Mouse (Mus musculus) right cerebral cortex, postnatal 36 days (tissue): ENCODE data around the gene Samd5.

Source experiments
- DNase-seq, 2 experiments: peaks; one replicate each; pipeline ENCODE4 v3.0.0; 2022; ENCODE audit warnings: low spot score in 2 of 2, mixed read lengths in 1 of 2

The Samd5 gene

GRCm38 (mm10) chr10:9674561-9675521 lies at the start of gene Samd5:
Samd5 (minus strand) TSS chr10:9675208.
- DNase-seq = peak; percentile 27 to 44

- no peak for DNase-seq
Measured at GRCm38 (mm10) chr10:9722519-9723303, 47.7 kb upstream of the Samd5 start.

- no peak for DNase-seq
Measured at GRCm38 (mm10) chr10:9720027-9720426, 45.0 kb upstream of the Samd5 start.

DNA sequence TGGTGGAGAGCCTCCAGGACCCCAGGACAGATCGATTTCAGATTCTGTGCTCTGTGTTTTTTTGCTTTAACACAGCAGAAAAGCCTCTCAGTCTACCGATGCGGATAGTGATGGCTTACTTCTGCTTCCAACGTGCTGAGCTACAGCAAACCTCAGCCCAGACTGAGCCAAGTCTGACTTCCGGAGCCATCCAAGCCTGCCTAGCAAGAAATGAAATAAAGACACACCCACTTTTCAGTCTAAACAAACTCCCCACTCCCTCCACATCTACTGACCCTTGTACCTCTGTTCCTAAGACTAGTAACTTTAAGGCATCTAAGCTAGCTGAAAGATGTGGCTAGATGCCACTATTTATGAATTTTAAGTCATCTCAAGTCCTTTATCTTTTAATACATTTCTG lies 43.1 kb upstream of the Samd5 start:
- DNase-seq = no peak

GRCm38 (mm10) chr10:9704956-9705355 lies 29.9 kb upstream of the Samd5 start:
- DNase-seq = no peak

DNA sequence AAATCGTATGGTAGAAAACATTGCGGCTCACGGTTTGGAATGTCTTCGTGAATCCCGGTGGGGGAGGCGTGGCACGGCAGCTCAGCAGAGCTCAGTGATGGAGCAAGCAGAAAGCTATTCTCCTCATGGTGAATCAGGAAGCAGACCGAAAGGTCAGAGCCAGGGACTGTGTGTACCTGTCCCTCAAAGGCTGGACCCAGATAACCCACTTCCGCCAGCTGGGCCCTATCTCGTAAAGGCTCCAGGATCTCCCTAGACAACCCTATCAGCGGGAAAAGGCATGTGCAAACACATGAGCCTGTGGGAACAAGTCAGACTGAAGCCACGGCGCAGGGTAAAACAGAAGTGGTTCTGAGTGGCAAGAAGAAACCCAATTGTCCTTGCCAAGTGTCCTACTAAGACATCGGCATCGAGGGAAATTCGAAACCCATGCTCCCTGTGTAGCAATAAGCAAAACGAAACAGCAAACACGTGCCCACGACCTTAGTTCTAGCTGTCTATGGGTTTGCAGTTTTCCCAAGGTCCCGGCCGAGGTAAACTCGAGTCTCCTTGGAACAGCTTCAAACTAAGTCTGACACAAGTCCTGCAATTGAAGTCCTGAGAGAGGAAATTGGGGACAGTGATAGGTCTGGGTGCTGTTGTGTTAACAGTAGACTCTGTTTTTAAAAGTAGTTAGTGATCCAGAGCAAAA lies 24.2 kb upstream of the Samd5 start:
- DNase-seq = no peak

DNA sequence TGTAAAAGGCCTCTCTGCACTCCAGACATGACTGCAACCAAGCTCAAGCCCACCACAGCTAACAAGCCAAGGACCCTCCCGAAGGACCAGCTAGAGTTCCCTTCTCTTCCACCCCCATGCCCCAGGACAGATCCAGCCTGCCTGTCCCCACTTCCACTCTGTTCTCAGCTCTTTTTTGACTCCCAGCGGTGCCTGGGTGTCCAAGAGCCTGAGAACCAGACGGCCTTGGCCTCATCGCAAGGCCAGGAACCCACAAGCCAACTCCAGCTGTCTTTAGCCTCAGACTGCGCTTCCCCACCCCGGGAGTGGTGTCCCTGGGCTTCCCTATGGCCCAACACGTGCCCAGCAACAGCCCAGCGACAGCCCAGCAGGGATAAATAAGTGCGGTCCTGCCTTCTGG lies 23.1 kb upstream of the Samd5 start:
- DNase-seq = no peak

DNA sequence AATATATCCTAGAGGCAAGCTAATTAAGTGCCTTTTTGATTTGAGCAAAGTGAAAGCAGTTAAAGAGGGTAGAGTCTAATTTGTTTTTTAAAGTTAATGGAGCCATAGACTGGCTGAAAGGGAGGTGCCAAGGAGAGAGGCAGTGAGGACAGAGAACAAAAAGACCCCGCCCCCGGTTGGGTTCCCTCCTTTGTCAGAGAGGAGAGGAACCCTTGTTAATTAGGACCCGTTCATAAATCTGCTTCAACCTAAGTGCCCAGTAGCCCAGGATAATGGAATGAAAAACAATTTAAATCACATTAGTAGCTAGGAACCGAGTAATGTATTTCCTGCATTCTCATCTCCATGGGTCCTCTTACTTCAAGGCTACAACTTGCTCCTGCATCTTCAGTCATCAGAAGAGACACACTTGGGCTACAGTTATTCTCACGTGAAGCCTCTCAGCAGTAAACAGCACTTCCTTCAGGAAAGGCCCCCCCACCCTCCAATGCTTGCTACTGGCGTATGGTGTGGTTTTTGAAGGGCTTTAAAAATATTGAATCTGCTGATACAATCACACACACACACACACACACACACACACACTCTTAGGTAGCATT lies 21.6 kb upstream of the Samd5 start:
- DNase-seq = no peak

- DNase-seq = no peak
Measured at GRCm38 (mm10) chr10:9693990-9694699, 19.1 kb upstream of the Samd5 start.

- DNase-seq = no peak
Measured at GRCm38 (mm10) chr10:9680928-9681327, 5.9 kb upstream of the Samd5 start.

- DNase-seq = no peak
Measured at GRCm38 (mm10) chr10:9679911-9680310, 4.9 kb upstream of the Samd5 start.

DNA sequence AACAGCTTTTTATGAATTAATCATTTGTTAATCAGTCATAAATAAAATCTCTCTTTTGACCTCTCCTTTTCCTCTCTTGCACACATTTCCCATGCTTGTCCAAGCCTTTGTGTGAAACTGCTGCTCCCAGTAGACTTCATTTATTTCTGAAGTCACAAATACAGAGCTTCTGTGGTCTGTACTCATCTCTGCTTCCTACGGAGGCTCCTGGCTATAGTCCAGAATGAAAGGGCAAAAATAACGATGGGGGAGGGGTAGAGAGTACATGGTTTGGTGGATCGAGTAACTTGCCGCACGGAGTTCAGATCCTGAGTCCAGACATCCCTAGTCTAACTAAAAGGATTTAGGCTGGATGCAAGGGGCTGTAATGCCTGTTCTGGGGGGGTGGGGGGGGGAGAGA lies 3.1 kb upstream of the Samd5 start:
- no peak for DNase-seq

DNA sequence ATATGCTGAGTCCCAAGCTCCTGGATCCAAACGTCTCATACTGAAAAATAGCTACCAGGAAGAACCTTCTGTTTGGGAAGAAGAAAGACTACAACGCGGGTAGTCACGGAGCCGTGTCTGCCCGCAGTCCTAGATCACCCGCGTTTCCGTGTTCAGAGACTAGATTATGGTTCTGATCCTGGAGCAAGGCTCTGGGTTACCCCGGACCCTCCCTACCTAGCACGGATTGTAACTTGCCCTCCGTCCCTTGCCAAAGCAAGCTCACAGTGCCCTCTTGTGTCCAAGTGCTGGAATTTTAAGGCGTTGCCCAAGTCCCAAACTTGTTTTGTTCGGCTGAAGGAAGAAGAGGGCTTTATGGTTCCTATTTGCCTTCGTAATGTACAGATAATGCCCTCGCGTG lies 1.9 kb upstream of the Samd5 start:
- peak; percentile 33 for DNase-seq

DNA sequence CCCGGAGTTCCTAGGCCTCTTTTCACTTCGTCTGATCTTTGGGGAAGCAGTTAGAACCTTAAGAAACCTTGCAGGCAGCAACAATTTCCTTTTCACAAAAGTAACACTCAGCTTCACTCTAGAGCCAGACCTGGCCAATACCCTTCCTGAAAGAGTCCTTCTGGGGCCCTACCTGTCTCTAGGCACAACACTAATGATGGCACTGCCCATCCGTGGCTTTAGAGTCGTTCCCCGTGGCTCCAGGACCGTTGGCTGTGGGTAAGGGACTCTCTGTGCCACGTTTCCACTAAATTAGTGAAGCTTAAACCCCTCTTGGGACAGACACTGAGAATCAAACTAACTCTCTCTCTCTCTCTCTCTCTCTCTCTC lies 1.4 kb upstream of the Samd5 start:
- no peak for DNase-seq

DNA sequence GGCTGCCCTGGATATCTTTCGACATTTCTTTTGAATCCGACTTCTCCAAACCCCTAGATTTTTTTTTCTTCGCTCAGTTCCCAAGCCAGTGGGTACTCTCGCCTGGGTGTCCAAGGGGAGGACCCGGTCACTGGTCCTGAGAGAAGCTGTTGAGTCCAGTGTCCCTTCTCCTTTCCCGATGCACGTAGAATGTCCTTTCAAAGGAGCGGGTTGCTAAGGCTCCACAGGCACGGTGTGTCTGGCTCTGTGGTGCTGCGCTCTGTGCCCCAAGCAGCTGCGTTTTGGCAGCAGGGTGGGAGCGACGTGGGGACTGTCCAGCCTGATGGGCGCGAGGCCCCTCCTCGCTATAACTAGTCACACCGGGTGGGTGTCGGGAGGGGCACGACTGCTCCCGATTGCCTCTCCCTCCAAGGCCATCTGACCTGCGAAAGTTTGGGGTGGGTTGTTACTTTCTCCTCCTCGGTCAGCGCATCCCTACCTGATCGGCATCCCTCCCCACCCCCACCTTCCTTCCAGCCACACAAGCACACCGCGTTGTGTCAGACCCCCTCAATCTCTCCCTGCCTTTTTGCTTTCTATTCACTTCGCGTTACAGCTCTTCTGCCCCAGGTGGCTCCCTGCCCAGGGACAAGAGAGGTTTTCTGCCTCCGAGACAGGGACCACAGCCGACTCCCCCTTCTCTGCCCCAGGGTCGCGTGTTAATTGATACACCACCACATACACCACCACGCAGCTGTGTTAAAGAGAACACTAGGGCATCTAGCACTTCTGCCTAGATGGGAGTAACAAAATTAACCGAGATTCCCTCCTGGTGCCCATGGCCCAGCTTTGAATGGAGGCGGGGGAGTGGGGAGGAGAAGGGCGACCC lies 776 bp upstream of the Samd5 start:
- DNase-seq = no peak

- DNase-seq = no peak
Measured at GRCm38 (mm10) chr10:9673276-9673675, 1.7 kb downstream of the Samd5 start.

GRCm38 (mm10) chr10:9672751-9673150 lies 2.3 kb downstream of the Samd5 start:
- DNase-seq = no peak

DNA sequence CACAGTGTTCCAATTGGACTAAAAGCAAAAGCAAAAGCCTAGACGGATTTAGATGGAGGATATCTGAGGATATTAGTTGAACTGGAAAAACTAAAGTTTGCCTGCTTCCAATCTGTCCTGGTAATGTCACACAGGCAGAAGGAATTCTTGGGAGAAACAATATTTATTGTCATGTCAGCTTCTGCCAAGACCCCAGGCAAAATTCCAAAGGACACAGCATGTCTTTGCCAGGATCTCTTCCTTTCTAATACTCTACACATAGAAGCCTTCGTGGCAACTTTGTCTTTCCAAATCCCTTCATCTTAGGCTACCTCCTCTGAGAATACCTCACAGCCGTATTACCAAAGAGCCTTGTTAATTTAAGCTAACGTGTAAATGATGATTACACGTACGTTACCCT lies 4.7 kb downstream of the Samd5 start:
- no peak for DNase-seq

GRCm38 (mm10) chr10:9668791-9669190 lies 6.2 kb downstream of the Samd5 start:
- DNase-seq = no peak

GRCm38 (mm10) chr10:9652946-9653345 lies 22.1 kb downstream of the Samd5 start:
- DNase-seq = no peak
